Mouse (Mus musculus): ENCODE results near the gene Usp10.

Gene Usp10

GRCm38 (mm10) chr8:119909944-119910546 is at the start of gene Usp10:
TSS of gene Usp10 (plus strand) at chr8:119910360.
- in situ Hi-C loops (cut with MseI, MboI), result no loop called here

GRCm38 (mm10) chr8:119861706-119862389 is 48.3 kb upstream of the Usp10 start, which contains the start of gene Klhl36:
TSS of gene Klhl36 (plus strand) at chr8:119862266.
- in situ Hi-C loops (cut with MseI, MboI), result no loop called here

DNA sequence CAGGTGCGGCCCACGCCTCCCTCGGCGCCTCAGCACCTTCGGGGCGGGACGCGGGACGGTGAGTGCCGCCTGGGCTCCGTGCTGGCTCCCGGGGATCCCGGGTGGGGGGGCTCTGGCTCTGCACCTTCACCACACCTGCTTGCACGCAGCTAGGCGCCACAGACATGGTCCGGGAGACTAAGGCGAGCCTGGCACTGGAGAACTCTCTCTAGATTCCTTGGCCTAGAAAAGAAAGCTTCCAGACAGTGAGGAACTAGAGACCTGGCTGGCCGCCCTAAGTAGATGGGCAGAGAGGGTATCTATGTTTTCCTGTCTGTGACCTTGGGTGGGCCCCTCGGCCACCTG is 47.8 kb upstream of the Usp10 start:
- in situ Hi-C loops (cut with MseI, MboI), result no loop called here

DNA sequence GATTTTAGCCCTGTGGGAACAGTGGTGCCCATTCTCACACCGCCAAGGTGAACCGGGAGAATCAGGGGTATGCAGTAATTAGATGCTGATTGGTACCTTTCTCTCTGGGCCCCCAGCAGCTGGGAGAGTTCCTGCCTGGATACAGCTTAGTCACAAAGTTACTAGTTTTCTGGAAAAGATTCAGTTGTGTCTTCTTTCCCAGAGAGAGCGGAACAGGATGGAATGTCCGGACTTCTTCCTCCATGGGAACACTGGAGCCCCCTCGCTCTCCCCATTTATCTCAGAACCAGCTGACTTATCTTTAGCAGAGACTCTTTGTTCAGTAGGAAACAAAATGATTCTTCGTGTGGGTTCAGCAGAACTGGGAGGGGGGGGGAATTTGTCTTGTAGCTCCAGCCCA is 47.4 kb upstream of the Usp10 start:
- in situ Hi-C loops (cut with MseI, MboI), result no loop called here

DNA sequence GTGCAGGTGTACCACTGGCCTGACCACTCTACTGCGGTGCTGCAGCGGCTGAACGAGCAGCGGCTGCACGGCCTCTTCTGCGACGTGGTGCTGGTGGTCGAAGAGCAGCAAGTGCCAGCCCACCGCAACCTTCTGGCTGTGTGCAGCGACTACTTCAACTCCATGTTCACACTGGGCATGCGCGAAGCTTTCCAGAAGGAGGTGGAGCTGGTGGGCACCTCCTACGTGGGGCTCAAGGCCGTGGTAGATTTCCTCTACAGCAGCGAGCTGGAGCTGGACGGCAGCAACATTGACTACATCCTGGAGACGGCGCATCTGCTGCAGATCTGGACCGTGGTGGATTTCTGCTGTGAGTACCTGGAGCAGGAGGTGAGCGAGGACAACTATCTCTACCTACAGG is 40.5 kb upstream of the Usp10 start:
- in situ Hi-C loops (cut with MseI, MboI), result no loop called here

DNA sequence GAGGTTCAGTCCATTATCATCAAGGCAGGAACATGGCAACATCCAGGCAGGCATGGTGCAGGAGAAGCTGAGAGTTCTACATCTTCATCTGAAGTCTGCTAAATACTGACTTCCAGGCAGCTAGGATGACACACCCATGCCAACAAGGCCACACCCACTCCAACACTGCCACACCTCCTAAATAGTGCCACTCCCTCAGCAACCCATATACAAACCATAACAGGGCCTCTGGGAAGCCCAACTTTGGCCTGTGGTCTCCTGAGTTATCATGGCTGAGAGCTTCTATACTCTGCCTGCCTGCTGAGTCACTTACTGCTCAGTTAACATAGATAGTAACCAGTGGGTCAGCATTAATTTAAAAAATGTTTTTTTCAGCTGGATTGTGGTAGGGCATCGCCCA is 37.0 kb upstream of the Usp10 start:
- in situ Hi-C loops (cut with MseI, MboI), result no loop called here

DNA sequence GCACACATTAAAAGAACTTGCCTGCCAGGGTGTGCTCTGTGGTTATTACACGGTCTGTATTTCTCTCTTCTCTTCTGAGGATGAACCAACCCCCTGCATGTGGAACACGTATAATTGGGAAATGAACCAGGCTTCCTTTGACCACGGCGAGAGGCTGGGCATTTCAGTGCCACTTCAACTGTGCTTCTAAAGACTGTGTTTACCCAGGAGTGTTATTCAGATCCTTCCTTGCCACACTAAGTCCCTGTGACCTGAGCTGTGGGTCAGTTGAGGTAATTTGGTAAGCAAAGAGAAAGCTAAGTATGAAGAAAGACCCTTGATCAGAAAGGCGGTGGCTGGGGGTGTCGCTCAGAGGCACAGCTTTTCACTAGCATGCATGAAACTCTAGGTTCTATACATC is 28.9 kb upstream of the Usp10 start:
- in situ Hi-C loops (cut with MseI, MboI), result no loop called here

DNA sequence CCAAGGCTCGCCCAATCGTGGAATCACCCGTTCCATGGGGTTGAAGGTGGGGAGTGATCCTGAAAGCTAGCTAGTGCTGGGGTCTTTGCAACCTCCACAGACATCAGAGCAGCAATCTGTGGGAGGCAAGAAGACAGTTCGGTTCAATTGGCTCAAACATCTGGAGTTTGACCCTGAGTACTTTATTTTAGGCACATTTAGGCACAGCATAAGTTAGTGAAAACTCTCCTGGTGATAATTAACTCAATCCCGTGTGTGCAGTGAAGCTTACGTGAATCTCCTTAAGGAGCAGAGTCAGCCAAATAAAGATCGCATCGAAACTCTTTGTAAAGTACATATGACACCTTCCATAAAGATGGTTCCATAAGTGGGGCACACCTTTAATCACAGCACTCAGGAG is 28.2 kb upstream of the Usp10 start:
- in situ Hi-C loops (cut with MseI, MboI), result no loop called here

GRCm38 (mm10) chr8:119883281-119883680 is 26.9 kb upstream of the Usp10 start:
- in situ Hi-C loops (cut with MseI, MboI), result no loop called here

DNA sequence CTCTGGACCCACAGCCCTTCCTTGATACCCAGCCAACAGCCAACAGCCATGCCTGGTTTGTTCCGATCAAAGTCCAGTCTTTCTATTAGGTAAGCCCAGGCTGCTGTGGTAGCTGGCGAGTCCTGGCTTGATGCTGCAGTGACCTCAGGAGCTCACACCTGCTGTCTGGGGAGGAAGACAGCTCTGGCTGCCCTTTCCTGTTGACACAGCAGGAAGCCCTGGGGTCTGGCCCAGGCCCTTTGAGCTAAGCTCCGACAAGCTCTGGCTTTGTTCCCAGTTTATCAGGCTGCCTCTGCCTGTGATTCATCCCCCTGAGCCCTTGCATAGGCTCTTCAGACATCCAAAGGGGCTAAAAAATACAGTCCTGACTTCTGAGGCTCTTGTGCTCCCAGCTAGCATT is 24.5 kb upstream of the Usp10 start:
- in situ Hi-C loops (cut with MseI, MboI), result no loop called here

DNA sequence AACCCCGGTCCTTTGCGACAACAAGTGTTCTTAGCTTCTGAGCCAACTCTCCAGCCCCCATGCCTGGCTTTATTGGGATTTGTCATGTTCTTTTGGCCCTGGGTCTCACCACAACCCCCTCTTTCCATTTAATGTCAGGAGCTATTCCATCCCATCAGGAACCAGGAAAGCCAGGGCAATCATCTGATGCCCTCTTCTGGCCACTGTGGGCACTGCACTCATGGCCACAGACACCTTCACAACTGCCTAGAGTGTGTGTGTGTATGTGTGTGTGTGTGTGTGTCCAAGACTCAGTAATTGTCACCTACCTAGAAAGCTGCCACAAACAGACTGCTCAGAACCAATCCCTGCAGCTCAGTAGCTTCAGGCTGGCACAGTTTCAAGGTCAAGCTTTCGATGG is 23.0 kb upstream of the Usp10 start:
- in situ Hi-C loops (cut with MseI, MboI), result no loop called here

GRCm38 (mm10) chr8:119888012-119888411 is 22.1 kb upstream of the Usp10 start:
- in situ Hi-C loops (cut with MseI, MboI), result no loop called here

DNA sequence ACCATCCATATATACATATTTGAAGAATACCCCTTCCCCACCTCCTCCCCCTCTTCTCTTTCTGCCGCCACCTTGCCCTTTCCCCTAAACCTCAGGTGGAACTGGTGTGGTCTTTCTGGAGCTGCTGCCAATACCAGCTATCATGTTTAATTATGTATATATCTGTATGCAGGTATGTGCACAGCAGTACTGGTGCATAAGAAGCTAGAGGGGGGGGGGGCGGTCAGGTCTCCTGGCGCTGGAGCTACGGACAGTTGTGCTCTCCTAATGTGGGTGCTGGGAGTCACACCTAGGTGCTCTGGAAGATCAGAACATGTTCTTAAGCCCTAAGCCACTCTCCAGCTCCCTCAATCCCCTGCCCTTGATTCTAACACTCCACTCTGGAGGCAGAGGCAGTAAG is 13.1 kb upstream of the Usp10 start:
- in situ Hi-C loops (cut with MseI, MboI), result no loop called here

DNA sequence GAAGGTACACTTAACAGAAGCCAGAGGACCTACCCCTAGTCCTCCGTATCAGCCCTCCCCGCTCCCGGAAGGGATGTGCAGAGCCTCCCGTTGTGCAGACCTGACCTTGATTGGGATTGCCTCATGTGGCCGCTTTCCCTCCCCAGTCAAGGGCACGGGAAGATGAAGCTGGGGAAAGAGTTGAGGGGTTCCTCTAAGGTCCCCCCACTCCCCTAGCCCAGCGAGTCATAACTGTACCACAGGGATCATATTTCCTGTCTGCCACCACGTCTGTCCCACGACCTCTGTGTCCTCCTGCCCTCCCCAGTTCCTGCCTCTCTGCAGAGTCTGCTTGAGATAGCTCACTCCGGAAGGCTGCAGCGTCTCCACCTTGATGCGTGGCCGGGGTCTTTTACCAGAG is 12.2 kb upstream of the Usp10 start:
- in situ Hi-C loops (cut with MseI, MboI), result no loop called here

- in situ Hi-C loops (cut with MseI, MboI), result no loop called here
Observed at GRCm38 (mm10) chr8:119901349-119901748, 8.8 kb upstream of the Usp10 start.

GRCm38 (mm10) chr8:119901952-119902351 is 8.2 kb upstream of the Usp10 start:
- in situ Hi-C loops (cut with MseI, MboI), result no loop called here

DNA sequence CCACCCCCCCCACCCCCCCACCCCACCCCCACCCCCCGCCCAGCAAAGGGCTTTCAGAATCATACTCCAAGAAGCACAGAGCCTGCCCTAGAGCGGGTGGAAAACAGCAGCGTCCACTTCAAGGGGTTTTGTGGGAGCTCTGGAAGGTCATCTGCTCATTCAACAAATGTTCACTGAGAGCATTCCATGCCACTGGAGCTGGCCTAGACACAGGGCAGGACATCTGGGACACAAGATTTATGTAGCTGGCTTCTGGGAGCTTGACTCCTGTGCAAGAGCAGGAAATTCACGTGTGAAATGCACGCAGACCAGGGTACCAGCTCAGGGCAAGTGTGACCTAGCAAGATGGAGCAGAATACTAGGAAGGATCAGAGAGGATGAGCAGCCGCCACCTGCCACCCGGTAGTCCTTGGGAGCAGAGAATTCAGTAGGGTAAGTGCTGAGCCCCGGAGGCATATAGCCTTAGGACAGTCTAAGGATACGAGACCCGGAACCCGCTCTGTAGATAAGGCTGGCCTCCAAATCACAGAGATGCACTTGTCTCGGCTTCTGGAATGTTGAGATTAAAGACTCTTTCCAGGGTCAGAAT is 5.7 kb upstream of the Usp10 start:
- in situ Hi-C loops (cut with MseI, MboI), result no loop called here

DNA sequence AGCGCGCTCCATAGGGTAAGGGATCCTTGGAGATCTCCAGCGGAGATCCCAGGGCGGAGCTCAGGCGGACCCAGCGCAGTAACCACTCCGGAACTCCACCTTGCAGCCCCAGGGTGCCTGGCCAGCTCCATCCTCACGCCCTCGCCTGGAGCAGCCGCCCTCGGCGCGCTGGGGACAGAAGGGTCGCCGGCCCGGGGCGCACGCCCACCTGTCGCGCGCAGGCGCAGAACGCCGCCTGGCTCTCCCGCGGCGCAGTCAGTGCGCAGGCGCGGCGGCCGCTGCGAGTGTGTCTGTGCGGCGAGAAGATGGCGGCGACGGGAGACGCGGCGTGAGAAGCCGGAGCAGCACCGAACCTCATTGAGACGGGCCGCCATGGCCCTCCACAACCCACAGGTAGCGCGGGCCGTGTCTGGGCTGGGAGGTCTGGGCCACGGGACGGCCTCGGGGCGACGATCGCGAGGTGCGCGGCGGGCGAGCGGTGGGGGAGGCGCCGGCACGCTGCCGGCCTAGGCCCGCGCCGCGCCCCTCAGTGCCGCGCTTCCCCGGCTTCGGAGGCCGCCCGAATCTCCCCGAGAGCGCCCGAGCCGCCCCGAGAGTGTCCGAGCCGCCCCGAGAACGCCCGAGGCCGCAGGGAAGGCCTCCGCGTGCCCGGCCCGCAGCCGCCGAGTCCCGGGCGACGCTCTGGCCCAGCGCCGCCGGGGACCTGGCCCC is 542 bp downstream of the Usp10 start, which contains the start of gene Gm20388:
Gm20388 (plus strand) TSS at position 295 of the 711 bp plus-strand sequence.
- in situ Hi-C loops (cut with MseI, MboI), result no loop called here

DNA sequence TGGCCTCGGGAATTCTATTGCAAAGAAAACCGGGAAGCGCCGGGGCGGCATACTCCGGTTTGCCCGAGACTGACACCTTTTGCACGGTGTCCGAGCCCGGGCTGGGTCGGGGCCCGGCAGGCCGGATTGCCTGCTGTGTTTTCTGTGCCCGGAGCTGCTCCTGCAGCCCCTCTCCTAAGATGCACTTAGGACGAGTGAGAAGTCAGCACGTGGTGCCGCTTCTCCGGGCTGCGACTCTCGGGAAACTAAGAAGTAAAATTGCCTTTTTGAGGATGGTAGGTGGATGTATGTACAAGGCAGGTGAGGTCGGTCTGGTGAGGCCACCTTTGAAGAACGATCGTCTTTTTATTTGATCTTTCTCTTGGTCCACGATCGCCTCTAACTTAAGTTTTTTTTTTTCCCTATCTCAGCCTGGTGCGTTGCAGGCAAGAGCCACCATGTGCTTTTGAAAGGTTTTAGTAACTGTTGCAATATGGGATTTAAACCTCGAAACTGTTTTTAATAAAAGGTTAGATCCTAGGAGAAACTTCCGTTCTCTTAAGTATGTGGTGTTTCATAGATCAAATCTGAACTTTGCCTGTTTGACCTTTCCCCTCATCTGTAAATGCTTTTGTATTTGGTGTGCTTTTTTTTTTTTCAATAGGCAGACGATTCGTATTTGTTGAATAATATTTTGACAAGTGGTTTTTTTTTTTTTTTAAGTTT is 1.2 kb downstream of the Usp10 start:
- in situ Hi-C loops (cut with MseI, MboI), result no loop called here

DNA sequence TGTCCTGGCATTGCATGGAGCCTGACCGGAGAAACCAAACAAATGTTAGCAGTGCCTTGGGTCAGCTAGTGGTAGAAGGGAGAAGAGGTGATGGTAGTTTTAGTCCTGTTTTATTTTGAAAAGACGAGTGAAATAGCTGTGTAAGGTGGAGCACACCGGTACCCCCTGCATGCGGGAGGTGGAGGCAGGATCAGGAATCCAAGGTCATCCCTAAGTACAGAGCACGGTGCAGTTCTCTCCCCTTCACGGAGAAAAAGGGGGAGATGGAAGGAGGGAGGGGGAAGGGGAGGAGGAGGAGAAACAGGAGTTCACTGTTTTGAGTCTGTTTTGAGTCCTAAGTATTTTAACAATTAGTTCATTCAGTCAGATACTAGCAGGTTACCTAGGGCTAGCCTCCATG is 2.5 kb downstream of the Usp10 start:
- in situ Hi-C loops (cut with MseI, MboI), result no loop called here

- in situ Hi-C loops (cut with MseI, MboI), result no loop called here
Observed at GRCm38 (mm10) chr8:119913181-119913580, 3.0 kb downstream of the Usp10 start.

DNA sequence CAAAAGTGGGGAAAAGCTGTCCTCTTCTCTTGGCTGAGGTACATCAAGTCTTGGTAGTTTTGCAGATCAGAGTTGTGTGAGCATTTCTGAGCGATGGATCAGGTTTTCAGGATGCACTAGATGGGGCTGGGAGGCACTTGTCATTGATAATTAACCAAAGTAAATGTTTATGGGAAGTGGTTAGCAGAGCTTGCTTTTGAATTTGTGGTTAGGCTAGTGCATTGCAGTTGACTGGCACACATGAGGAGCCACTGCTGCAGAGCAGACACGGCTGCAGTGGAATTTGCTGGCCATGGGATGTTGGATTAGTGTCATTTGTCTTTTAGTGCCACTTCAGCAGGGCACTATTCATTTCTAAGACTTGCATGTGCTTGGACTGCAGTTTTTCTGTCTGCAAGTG is 4.0 kb downstream of the Usp10 start:
- in situ Hi-C loops (cut with MseI, MboI), result no loop called here
